Mouse (Mus musculus): ENCODE measurements around the gene Fmnl3.

DNA sequence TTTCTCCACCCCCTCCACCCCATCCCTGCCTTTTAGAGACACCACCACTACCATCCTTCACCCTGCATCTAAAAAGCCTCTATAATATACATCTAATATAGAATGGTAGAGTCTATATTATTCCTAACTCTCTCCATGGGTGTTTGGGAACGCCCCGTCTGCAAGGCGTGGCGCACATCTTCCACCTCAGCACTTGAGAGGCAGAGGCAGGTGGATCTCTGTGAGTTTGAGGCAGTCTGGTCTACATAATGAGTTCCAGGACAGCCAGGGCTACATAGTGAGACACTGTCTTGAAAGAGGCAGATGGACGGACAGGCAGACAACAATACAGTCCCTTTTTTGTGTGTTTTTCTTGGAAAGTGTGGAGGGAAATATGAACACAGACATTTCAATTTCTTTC lies 4.8 kb upstream of the Fmnl3 start:
- TF ChIP-seq TAL1 (IDR thresholded peaks at IDR 0.05; ENCODE audit: low read length) = no peak
- no peak for TF ChIP-seq GATA1 (IDR thresholded peaks at IDR 0.05; ENCODE audit: low read length)

Data from erythroblast, embryonic 14.5 days (primary cell).